ENCODE assay signal across 13 mouse cellular contexts in genomic region chr9:45246060-45246459, GRCm38 (mm10). TPM values are rescaled to one million over a fixed set of nuclear protein-coding genes. Genes with fewer than 3 reads are reported as not detected.
A peak's percentile ranks its signal among the peaks of the same experiment; 100 is the strongest.
DNase-seq lines count a peak whose midpoint lies in the region; ATAC-seq and TF ChIP-seq lines count a peak whose summit lies in the region.
"Had no signal": no experiment of that assay in that cellular context is flagged by ENCODE, and none has a peak within 500 bp of the region (broad histone marks: within the 10 kb centered on the region; RNA-seq: fewer than 3 reads in every experiment).

No protein-coding gene starts in this region.

- DNase-seq in lung, adult 18-20 months, result peak; percentile 61 to 70
- no peak for DNase-seq in lung, adult 2 months
- peak; percentile 73 for DNase-seq in lung, postnatal 25 days (ENCODE audit: low spot score)
- peak; percentile 56 to 74 for DNase-seq in spleen, postnatal 4 days (ENCODE audit: low spot score in 2 of 2)
- no peak for DNase-seq in urinary bladder, postnatal 14 days (ENCODE audit: low spot score)
- no peak for DNase-seq in embryo, embryonic 10.5 days (ENCODE audit: low spot score)
- DNase-seq: cerebellum, adult 11-12 months had no signal

- ATAC-seq in erythroid progenitor cell, adult 5-6 weeks (replicated peaks; ENCODE audit: low FRiP score, poor library complexity, severe bottlenecking), result no peak
- ATAC-seq: Patski had no signal

- H3K4me1 ChIP-seq in lung, adult 2 months (ENCODE audit: control insufficient read depth, insufficient read depth, low read length), result no peaks in the 10 kb centered on the region
- H3K4me1 ChIP-seq in cortical plate, adult 2 months (ENCODE audit: control insufficient read depth, insufficient read depth, low read length), result no peaks in the 10 kb centered on the region
- H3K4me1 ChIP-seq: midbrain, embryonic 12.5 days had no signal

- H3K27ac ChIP-seq in cortical plate, adult 2 months (ENCODE audit: insufficient read depth, low read length), result peak overlapping the region; percentile 80
- H3K27ac ChIP-seq: midbrain, embryonic 12.5 days had no signal

- no peak for TF ChIP-seq POLR2A in lung, adult 2 months (IDR thresholded peaks at IDR 0.05; ENCODE audit: borderline replicate concordance, extremely low read depth, low read depth, low read length)
- no peak for TF ChIP-seq POLR2A in cortical plate, adult 2 months (IDR thresholded peaks at IDR 0.05; ENCODE audit: extremely low read depth, insufficient read depth, low read length)

- no peak overlapping the region for H3K4me3 ChIP-seq in lung, adult 2 months (replicated peaks; ENCODE audit: extremely low read depth, low read depth, low read length)
- no peak overlapping the region for H3K4me3 ChIP-seq in cortical plate, adult 2 months (ENCODE audit: insufficient read depth, low read length)
- H3K4me3 ChIP-seq: midbrain, embryonic 12.5 days had no signal

- WGBS in lung, adult 2 months, result 72% methylated on average over 6 of the region's 6 CpGs

- no peak for TF ChIP-seq CTCF in lung, adult 2 months (IDR thresholded peaks at IDR 0.05; ENCODE audit: insufficient read depth, low read length)
- no peak for TF ChIP-seq CTCF in cortical plate, adult 2 months (IDR thresholded peaks at IDR 0.05; ENCODE audit: extremely low read depth, insufficient read depth, low read length)

RNA-seq across cellular contexts. Expression of gene Il10ra, which starts 22.9 kb away (rescaled TPM):
- polyA plus RNA-seq in lung, adult 2 months (2012; rRNA removed), result 10.3 and 12.9 TPM in 2 replicates
- polyA plus RNA-seq in cortical plate, adult 2 months (2012; rRNA removed), result 4.7 and 5.1 TPM in 2 replicates
- 2.2 and 6.3 TPM in 2 replicates for total RNA-seq in erythroid progenitor cell, adult 5-6 weeks (2015; ENCODE audit: low replicate concordance)
- total RNA-seq in erythroid progenitor cell, adult 5-6 weeks (2017; ENCODE audit: low replicate concordance), result 3.7 and 4.8 TPM in 2 replicates
- polyA plus RNA-seq: Patski had no signal

RNA-seq across cellular contexts. Expression of gene Tmprss4, which starts 42.2 kb away (rescaled TPM):
- 18.2 and 24.1 TPM in 2 replicates for polyA plus RNA-seq in lung, adult 2 months (2012; rRNA removed)
- polyA plus RNA-seq in cortical plate, adult 2 months (2012; rRNA removed), result 0.13 and 0.25 TPM in 2 replicates
- not detected in 2 replicates for total RNA-seq in erythroid progenitor cell, adult 5-6 weeks (2015; ENCODE audit: low replicate concordance)
- total RNA-seq in erythroid progenitor cell, adult 5-6 weeks (2017; ENCODE audit: low replicate concordance), result not detected in 2 replicates
- total RNA-seq: layer of hippocampus, postnatal 36 days had no signal
- polyA plus RNA-seq: heart, postnatal 0 days; midbrain, embryonic 12.5 days; Patski had no signal

Comparison
In these comparisons a context has a peak if more than half of its experiments do, and no peak if none do; other contexts are left out.
1. DNase-seq: peak in lung, adult 18-20 months (2 of 2), lung, postnatal 25 days (single experiment) and spleen, postnatal 4 days (2 of 2); none in lung, adult 2 months (single experiment), urinary bladder, postnatal 14 days (single experiment) and embryo, embryonic 10.5 days (single experiment).
2. RNA of gene Tmprss4, which starts 42.2 kb away (polyA plus RNA-seq): 18.2 to 24.1 TPM in lung, adult 2 months; 0.13 to 0.25 TPM in cortical plate, adult 2 months; every median in the first group is over 10 times any median in the second.